Mouse (Mus musculus): ENCODE results near the gene Olfr97.
A peak's percentile ranks its signal among the peaks of the same experiment; 100 is the strongest.
"Not testable (repeated sequence)": the region's sequence is repeated elsewhere in the genome, so short reads cannot be mapped to it uniquely, and the experiment has no call there.

The Olfr97 gene

DNA sequence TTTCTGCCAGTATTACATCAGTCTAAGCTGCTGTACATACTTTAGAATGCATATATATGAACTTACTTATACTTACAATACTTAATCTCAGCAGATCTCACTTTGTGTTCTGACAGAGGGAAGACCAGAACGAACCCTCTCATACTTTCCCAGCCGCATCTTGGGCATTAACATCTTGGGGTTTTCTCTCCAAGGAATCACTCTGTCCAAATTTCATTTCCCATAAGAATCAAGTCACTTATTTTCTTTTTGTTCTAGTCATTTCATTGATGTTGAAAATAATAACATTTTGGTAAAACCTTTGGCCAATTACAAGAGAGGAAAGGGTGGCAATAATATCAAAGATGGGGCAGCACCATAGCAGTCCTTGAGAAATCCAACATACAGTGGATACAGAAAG, at the start of gene Olfr97:
Olfr97 (minus strand) TSS at position 101 of the 400 bp plus-strand sequence.
- DNase-seq = not testable (repeated sequence)

DNA sequence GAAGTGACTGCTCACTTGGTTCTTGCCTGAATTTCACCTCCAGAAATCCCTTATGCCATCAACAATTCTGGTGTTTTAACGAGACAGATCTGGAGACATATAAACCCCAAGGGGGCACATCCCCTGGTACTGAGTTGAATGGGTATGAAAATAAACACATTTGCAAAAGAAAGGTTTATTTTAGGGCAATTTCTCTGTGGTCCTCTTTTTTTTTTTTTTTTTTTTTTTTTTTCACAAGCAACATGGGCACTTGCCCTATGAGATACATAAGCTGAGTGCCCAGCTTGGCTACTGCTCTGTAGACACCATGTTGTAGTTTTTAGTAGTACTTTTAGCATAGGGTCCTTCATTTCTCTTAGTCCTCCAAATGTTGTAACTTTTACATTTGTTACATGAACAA, 46.2 kb upstream of the Olfr97 start, which contains the start of gene Olfr99:
Olfr99 (minus strand) TSS at position 101 of the 400 bp plus-strand sequence.
- DNase-seq = no peak

DNA sequence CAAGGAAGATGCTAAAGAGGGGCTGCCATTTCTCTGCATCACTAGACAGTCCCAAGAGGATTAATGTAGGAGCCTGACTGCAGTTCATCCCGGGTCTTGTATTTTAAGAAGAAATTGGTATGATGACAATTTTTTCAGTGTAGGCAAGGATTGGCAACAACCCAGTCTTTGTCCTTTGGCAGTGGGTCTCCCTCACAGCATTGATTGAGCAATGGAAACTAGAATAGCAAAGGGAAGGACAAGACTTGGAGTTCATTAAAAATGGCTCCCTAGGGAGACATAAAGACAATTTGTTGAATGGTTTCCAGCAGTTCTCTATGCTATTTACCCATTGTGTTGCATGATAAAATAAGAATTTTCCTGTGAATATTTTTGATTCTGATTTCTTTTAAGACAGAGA, 43.2 kb upstream of the Olfr97 start:
- DNase-seq = no peak

DNA sequence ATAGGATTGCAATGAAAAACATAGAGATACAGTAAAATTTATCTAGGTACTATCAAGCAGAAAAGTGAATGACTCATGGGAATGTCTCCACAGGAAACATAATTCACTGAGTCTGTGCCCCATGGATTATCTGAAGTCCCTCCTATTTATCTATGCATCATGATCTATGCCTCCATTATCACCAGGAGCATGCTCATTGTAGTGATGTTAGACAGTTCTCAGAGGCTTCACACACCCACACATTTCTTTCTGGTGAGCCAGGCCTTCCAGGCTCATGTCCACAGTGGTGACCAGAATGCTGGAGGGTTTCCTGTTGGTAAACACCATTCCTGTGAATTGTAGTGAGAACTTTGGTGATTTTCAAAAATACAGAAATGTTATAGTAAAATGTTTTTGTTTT, 39.4 kb upstream of the Olfr97 start:
- no peak for DNase-seq

DNA sequence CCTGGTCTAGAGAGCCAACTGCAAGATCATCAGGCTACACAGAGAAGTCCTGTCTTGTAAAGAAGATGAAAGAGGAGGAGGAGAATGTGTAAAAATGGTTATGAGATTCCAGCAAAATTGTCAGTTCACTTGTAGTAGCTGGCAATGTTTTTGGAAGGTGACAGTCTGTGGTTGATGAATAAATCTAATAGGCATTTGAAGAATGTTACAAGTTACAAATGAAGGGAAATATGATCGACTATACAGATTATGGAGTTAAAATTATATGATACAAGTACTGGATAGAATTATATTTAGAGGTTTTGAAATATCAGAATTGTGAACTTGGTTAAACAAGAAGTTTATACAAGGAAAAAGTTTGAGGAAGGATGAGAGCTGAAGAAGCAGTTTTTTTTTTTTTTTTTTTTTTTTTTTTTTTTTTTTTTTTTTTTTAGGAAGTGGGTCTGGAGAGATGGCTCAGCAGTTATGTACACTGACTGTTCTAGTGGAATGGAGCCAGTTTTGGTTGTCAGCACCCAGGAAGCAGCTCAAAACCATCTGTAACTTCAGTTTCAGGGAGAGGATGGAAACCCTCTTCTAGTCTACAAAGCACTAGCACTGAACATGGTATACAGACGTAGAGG, 38.6 kb upstream of the Olfr97 start:
- DNase-seq = no peak

DNA sequence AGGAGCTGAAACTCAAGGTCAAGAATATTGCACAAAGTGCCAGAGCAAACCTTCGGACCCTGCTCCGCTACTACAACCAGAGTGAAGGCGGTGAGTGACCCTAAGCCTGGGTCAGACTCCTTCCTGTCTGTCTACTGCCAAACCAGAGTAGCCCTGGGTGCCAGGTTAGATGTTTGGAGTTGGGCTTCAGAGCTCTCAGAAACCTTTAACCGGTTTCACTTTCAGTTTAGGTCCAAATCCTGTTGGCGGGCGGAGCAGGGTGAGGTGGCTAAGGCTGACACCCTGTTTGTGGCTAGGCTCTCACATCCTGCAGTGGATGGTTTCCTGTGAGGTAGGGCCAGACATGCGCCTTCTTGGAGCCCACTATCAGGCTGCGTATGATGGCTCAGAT, 33.6 kb upstream of the Olfr97 start:
- DNase-seq = no peak

DNA sequence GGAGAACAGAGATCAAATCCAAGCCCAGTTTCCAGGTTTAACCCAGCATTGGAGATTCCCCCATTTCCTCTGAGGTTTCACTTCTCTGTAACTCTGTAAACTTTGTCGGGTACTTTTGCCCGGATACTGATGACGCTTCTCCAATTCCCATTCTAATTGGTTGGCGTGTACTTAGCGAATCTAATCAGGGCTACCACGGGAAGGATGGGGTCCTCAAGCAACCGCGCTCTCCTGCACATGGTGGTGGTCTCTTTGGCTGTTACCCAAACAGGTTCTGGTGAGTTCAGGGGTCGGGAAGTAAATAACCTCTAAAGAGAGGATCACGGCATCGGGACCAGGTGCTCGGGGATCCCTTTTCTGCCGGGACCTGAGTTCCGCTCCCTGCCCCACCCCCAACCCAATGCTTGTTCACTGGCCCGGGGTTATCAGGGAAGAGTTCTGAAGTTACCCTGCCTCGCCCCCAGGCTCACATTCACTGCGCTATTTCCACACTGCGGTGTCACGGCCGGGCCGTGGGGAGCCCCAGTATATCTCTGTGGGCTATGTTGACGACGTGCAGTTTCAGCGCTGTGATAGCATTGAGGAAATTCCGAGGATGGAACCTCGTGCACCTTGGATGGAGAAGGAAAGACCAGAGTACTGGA, 33.0 kb upstream of the Olfr97 start, which contains the start of gene H2-M3:
H2-M3 (plus strand) TSS at position 163 of the 644 bp plus-strand sequence.
- peak; percentile 86 for DNase-seq

DNA sequence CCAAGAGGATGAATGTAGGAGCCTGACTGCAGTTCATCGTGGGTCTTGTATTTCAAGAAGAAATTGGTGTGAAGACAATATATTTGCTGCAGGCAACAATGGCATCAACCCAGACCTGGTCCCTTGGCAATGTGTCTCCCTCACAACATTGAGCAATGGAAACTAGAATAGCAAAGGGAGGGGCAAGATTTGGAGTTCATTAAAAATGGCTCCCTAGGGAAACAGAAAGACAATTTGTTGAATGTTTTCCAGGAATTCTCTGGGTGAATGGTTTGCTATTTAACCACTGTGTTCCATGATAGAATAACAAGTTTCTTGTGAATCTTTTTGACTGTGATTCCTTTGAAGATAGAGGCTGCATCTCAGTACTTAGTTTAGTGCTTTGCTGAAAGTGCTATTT, 26.5 kb upstream of the Olfr97 start, which contains the start of gene Olfr98:
Olfr98 (minus strand) TSS at position 124 of the 400 bp plus-strand sequence.
- DNase-seq = no peak

DNA sequence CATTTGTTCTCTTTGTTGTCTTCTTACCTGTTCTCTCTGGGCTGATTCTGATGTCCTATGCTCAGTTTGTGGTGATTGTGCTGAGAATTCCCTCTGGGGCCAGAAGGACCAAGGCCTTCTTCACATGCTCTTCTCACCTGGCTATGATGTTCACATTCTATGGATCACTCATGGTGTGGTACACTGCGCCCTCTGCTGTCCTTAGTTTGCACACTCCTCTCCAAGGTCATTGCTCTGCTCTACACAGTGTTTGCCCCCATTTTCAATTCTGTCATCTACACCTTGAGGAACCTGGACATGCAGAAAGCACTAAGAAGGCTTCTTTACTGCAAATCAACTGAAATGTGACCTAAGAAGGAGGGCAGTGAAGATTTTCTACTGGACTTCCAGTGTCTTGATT, 13.4 kb upstream of the Olfr97 start:
- DNase-seq = no peak

DNA sequence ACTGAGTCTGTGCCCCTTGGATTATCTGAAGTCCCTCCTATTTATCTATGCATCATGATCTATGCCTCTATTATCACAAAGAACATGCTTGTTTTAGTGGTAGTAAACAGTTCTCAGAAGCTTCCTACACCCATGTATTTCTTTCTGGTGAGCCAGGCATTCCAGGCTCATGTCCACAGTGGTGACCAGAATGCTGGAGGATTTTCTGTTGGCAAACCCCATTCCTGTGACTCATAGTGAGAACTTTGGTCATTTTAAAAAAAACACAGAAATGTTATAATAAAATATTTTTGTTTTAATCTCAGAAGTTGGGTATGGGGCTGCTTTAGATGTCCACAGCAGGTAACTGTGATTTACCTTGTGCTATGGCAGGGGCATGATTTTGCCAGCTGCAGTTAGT, 12.3 kb upstream of the Olfr97 start:
- no peak for DNase-seq

DNA sequence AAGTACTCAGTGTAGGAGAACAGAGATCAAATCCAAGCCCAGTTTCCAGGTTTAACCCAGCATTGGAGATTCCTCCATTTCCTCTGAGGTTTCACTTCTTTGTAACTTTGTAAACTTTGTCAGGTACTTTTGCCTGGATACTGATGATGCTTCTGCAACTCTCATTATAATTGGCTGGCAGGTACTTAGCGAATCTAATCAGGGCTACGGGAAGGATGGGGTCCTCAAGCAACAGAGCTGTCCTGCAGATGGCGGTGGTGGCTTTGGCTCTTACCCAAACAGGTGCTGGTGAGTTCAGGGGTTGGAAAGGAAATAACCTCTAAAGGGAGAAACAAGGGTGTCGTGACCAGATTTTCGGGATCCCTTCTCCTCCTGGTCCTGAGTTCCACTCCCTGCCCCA, 9.6 kb upstream of the Olfr97 start:
- DNase-seq = peak; percentile 5

DNA sequence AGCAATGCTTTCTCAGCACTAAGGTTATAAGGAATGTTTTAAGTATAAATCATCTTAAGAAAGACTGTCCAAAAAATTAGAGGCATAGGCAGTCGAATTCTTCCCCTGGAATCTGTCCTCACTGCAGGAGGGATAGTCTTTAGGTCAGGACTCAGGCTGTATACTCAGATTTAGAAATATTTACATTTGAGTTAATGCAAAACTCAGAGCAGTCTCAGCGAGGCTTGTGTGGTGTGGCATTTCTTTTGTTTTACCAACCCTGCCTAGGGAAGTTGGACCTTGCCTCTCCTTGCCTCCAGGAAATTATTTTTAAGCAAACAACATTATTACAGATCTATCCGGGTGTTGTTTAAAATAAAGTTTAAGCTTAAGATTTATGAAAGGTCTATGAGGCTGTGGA, 5.1 kb upstream of the Olfr97 start:
- no peak for DNase-seq

DNA sequence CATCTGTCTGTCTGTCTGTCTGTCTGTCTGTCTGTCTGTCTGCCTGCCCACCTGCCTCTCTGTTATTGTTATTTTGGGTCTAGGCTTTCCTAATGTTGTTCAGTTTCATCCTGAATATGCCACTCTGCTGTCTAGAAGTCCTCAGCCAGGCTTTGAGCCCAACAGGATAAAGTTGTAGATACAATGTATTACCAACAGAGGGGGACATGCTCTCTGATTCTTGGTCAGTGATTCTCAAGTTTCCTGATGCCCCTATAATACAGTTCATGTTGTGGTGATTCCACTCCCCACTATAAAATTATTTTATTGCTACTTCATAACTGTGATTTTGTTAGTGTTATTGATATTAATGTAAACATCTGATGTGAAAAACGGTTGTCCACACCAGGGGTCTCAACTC, 15.3 kb downstream of the Olfr97 start:
- DNase-seq = no peak

DNA sequence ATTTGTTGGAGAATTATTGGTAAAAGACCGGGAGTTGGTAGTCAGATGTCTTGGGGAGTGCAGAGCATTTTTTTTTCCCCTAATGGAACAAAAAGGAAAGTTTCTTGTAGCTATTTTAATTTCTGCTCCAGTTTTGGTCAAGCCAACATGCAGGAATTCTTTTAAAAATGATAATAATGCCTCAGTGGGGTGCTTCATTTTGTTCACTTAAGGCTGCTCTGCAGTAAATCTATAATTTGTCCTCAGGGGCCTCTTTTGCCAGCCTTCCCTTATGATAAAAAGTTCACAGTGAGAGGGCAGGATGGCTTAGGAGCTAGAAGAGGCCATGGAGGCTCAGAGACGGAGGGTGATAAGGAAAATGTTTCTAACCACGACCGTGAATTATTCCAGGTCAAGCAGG, 17.3 kb downstream of the Olfr97 start, which contains the start of gene Olfr96:
Olfr96 (plus strand) TSS at position 301 of the 400 bp plus-strand sequence.
- no peak for DNase-seq

DNA sequence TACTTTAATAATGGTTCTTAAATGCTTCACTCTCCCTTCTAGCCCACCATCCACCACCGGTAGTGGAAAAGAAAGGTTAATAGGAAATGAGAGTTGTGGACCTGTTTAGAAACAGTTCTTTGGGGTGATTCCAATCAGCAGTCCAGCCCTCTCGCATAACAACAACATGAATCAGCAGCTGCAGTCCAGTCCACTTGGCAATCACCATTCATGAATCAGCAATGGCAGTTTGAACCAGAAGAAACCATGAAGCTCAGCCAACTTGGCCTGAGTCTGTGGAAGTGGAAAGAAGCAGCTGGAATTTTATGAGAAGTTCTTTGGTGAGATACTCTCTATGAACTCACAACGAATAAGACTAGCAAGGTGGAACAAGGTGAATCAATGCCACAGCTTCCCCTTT, 18.6 kb downstream of the Olfr97 start:
- DNase-seq = no peak

DNA sequence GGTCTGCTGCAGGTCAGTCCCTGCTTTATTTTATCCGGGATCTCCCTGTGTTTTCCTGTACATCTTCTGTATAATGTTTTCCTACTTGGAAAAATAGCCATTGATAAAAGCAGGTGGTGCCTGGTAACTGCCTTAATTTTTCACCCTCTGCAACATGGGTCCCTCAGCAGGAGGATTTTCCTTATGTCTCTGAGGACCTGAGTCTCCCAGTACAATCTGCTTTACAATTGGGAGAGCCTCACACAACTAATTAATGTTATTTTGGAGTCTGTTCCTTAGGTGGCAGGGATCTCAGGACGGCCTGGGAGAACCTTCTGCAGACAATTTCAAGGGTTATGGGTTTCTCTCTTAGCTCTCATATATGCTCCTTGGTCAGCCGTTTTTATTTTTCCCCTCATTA, 24.1 kb downstream of the Olfr97 start, which contains the start of gene Olfr95:
Olfr95 (minus strand) TSS at position 101 of the 400 bp plus-strand sequence.
- DNase-seq = no peak

DNA sequence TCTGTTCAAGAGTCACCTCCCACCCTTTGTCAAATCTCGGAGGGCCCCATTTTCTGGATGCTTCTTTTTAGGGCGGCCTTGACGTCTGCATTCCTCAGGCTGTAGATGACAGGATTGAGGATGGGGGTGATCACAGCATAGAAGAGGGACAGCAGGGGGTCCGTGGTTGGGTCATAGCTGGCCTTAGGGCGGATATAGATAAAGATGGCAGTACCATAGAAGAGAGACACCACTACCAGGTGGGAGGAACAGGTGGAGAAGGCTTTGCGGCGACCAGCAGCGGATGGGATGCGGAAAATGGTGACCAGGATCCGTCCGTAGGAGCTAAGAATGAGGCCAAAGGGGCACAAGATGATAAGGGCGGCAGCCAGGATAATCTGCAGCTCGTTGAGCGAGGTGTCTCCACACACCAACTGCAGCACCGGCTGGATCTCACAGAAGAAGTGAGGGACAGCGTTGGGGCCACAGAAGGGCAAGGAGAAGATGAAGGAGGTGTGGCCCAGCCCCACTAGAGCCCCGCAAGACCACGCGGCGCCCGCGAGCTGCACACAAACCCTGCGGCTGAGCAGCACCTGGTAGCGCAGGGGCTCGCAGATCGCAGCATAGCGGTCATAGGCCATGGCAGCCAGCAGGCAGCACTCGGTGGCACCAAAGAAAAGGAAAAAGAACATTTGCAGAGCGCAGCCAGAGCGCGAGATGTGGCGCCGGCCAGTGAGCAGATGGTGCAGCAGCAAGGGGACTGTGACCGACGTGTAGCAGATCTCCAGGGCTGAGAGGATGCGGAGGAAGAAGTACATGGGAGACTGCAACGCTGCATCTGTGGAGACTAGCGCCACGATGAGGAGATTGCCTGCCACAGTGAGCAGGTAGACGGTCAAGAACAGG, 26.0 kb downstream of the Olfr97 start:
- DNase-seq = peak; percentile 16

DNA sequence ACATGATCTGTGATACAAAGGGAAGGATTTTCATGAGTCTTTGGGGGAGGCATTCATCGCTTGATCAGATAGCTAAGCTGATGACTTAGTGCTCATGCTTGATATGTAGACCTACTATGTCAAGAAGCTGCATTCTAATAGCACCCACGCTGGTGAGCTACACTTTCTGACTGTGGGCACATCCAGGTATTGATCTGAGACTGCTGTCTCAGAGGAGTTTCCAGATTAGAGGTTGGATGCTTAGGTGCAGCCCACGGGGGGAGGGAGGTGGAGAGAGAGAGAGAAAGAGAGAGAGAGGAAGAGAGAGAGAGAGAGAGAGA, 33.3 kb downstream of the Olfr97 start:
- DNase-seq = no peak

DNA sequence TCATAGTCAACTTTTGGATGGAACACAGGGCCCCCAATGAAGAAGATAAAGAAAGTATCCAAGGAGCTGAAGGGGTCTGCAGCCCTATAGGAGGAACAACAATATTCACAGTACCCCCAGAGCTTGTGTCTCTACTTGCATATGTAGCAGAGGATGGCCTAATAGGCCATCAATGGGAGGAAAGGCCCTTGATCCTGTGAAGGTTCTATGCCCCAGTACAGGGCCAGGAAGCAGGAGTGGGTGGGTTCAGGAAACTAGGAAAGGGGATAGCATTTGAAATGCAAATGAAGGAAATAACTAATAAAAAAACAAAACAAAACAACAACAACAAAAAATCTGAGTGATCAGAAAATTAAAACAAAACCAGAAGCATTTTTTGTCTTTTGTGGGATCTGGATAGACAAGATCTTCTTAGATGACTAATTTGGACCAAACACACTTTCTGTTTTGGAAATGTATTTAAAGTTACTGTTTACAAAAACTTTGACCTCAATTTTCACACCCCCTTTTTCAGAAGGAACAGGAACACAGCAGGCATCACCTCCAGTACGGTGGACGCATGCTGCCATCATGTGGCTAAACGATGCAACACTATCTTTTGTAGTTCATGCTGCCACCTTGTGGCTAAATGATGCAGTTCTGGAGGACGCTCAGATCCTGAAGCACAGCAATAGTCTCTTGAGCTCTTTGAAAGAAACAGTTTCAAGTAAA, 33.8 kb downstream of the Olfr97 start:
- DNase-seq = peak; percentile 77

DNA sequence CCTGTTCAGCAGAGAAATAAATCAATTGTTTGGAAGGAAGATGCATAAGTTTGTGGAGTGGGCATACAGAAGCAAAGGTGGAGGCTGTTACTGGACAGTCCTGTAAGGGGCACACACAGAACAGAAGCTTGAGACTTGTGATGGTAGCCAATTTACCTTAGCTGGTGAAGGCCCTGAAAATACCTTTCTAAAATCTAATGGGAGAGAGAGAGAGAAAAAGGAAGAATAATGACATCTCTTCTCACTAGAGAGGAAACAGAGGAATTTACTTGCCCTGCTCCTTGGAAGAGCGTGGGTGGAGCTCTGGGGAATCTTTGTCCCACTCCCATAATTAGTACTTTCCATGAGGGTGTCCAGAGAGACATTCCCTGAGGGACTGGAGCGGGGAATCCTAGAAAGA, 36.2 kb downstream of the Olfr97 start, which contains the start of gene Olfr94:
Olfr94 (minus strand) TSS at position 101 of the 400 bp plus-strand sequence.
- no peak for DNase-seq

DNA sequence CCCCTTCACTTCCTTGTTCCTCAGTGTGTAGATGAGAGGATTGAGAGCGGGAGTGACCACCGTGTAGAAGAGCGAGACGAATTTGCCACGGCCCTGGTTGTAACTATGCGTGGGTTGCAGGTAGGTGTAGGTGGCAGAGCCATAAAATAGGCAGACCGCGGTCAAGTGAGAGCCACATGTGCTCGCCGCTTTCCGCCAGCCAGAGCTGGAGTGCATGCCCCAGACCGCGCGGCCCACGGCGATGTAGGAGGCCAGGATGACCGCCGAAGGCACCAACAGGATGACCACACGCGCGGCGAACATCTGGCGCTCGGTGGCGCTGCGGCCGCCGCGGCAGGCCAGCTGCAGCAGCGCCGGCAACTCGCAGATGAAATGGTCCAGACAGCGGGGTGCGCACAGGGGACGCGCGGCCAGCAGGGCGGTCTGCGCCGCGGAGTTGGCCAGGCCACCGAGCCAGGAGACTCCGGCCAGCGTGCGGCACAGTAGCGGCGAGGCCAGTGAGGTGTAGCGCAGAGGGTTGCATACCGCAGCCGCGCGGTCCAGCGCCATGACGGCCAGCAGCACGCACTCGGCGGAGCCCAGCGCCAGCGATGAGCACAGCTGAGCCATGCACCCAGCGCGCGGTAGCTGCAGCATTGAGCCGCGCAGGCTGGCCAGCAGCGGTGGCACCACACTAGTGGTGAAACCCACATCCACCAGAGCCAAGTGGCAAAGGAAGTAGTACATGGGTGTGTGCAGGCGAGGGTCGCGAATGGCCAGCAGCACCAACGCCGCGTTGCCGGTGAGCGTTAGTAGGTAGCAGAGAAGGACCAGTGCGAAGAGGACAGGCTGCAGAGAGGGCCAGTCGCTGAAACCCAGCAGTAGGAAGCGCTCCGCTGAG, 40.0 kb downstream of the Olfr97 start:
- peak; percentile 47 for DNase-seq

DNA sequence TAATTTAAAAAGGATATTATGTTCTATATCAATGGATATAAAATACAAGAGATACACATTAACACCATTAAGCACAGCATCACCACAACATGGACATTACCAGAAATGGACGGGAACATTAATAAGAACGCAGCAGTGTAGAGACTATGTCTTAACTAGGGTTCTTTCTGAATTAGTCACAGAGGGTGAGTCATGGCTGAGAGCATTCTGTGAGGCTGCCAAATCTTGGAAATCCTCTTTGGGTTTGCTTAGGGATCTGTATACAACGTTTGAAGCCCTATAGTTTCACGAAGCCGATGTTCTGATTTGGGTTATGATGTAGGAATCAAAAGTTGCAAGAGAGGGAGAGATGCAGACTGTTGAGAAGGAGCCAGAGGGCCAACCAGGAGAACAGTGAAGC, 42.3 kb downstream of the Olfr97 start:
- no peak for DNase-seq
